Mouse (Mus musculus) neural tube, embryonic 11.5 days (tissue): ENCODE measurements around the gene Disp1. TPM values are rescaled to one million over a fixed set of nuclear protein-coding genes. Genes with fewer than 3 reads are reported as not detected.

ENCODE experiments used
- ATAC-seq: fragments of 200-750 bp; cut with Nextera tagmentation; 2 replicates; pipeline ENCODE4 v1.8.0; 2017; ENCODE audit warnings: moderate number of reproducible peaks, mild to moderate bottlenecking, moderate TSS enrichment, moderate library complexity; ENCODE audit not compliant: insufficient read depth, low FRiP score, low TSS enrichment
- DNase-seq: peaks from one replicate; pipeline ENCODE4 v3.0.0-alpha.2; 2015; ENCODE audit warnings: low spot score
- H3K27ac ChIP-seq: fragments of 300-500 bp; sonication (generic); 2 replicates; pipeline ENCODE4 v1.5.1; 2014; ENCODE audit warnings: low read depth, mild to moderate bottlenecking, low read length
- H3K27me3 ChIP-seq: fragments of 300-500 bp; sonication (generic); 2 replicates; pipeline ENCODE4 v1.6.1; 2014; ENCODE audit warnings: mild to moderate bottlenecking, low read length, mixed read lengths; ENCODE audit not compliant: control insufficient read depth, insufficient read depth
- H3K36me3 ChIP-seq: fragments of 300-500 bp; sonication (generic); 2 replicates; pipeline ENCODE4 v1.6.1; 2014; ENCODE audit warnings: mild to moderate bottlenecking, low read length, moderate library complexity, mixed read lengths; ENCODE audit not compliant: control insufficient read depth, insufficient read depth
- H3K4me1 ChIP-seq: fragments of 300-500 bp; sonication (generic); 2 replicates; pipeline ENCODE4 v1.6.1; 2014; ENCODE audit warnings: low read length, mixed read lengths; ENCODE audit not compliant: control insufficient read depth, insufficient read depth
- H3K4me2 ChIP-seq: fragments of 300-500 bp; sonication (generic); 2 replicates; pipeline ENCODE4 v1.6.1; 2014; ENCODE audit warnings: low read depth, mild to moderate bottlenecking, moderate library complexity
- H3K4me3 ChIP-seq: fragments of 300-500 bp; sonication (generic); 2 replicates; pipeline ENCODE4 v1.5.1; 2014; ENCODE audit warnings: low read depth, low read length
- H3K9ac ChIP-seq: fragments of 300-500 bp; sonication (generic); 2 replicates; pipeline ENCODE4 v1.6.1; 2014; ENCODE audit warnings: mild to moderate bottlenecking, low read length
- H3K9me3 ChIP-seq: fragments of 300-500 bp; sonication (generic); 2 replicates; pipeline ENCODE4 v1.6.1; 2016; ENCODE audit warnings: low read length; ENCODE audit not compliant: control insufficient read depth
- WGBS: fragments of 180-500 bp; shearing (Covaris S2); extraction: QIAGEN DNeasy Blood & Tissue Kit; methylation state at CpG from one replicate; pipeline ENCODE4 v1.1.7; 2014; 5-methylcytosine and 5-hydroxymethylcytosine counted together
- polyA plus RNA-seq: library from polyadenylated mRNA; unstranded; fragments of >200 nt; fragmentation: Nextera tagmentation; extraction: Ambion mirVana; gene quantifications from 2 replicates; pipeline ENCODE4 v1.2.1, GENCODE M21; 2014

Gene Disp1
- polyA plus RNA-seq, 1 experiment from 2014 or later = 11.7 TPM

DNA sequence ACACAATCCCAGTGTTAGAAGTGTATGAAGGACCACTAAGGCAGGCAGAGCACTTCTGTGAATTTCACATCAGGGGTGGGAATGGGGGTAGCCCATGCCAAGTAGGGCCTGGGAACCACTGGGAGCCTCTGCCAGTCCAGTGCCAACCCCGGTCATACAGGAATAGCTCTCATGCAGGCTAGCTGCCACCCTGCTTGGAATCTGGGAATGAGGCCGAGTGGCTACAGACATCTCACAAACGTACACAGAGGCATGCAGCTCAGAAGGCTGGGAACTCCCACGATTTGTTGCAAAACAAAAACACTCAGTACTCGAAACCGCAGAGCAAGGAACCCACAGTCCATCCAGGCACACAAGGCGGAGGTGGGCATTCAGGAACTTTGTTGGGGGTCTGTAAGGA is 153.5 kb downstream of the Disp1 start:
- Histone ChIP-seq H3K4me2 (no peak overlapping the region), H3K4me3 (no peak overlapping the region), H3K36me3 (no peaks in the 10 kb centered on the region), H3K27ac (no peak overlapping the region), H3K9me3 (no peaks in the 10 kb centered on the region), H3K27me3 (no peaks in the 10 kb centered on the region), H3K9ac (no peak overlapping the region), H3K4me1 (no peaks in the 10 kb centered on the region)
- 87% methylated on average over 7 of the region's 7 CpGs for WGBS
- ATAC-seq (no peak), DNase-seq (no peak)

DNA sequence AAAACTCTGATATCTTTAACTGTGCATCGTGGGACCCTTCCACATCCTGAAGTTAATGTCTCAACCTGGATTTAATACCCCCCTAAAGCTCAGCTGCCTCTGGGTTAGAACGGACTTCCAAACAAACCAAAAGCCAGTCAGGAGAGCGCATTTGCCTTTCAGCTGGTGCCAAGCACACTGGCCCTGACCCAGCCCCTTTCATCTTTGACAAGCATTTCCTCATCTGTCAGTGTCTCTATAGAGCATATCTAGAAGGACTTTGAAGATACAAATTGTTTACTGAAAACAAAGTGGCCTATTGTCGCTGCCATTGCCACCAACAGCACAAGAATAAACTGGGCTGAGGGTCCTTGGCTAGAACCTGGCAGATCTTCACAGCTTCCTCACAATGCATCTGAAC is 154.3 kb downstream of the Disp1 start:
- Histone ChIP-seq H3K9me3 (no peaks in the 10 kb centered on the region), H3K27me3 (no peaks in the 10 kb centered on the region), H3K27ac (no peak overlapping the region), H3K4me2 (no peak overlapping the region), H3K36me3 (no peaks in the 10 kb centered on the region), H3K4me3 (no peak overlapping the region), H3K9ac (no peak overlapping the region), H3K4me1 (no peaks in the 10 kb centered on the region)
- DNase-seq (no peak), ATAC-seq (no peak)
- WGBS = 82% methylated on average over 4 of the region's 4 CpGs

DNA sequence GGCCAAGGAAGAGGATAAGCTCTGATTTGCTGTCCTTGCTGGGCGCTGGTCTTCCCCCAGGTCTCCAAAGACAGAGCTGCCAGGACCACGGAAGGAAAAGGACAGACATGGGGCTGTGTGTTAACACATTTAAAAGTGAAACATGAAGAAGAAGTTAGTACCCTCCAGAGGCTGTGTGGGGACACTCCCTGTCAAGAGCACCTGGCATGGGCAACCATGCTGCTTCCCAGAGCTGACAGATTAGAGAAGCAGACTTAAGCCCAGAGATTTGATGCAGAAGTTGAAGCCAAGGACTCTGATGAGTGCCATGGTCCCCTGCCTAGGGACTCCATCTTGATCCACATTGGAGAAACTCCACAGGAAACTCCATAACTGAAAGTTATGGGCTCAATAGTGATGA is 160.7 kb downstream of the Disp1 start:
- no peak overlapping the region for H3K27ac ChIP-seq
- no peak overlapping the region for H3K9ac ChIP-seq
- H3K36me3 ChIP-seq = no peaks in the 10 kb centered on the region
- H3K9me3 ChIP-seq = no peaks in the 10 kb centered on the region
- ATAC-seq (no peak), DNase-seq (no peak)
- H3K27me3 ChIP-seq = no peaks in the 10 kb centered on the region
- 74% methylated on average over 2 of the region's 2 CpGs for WGBS
- H3K4me3 ChIP-seq = no peak overlapping the region
- H3K4me1 ChIP-seq = no peaks in the 10 kb centered on the region
- no peak overlapping the region for H3K4me2 ChIP-seq

DNA sequence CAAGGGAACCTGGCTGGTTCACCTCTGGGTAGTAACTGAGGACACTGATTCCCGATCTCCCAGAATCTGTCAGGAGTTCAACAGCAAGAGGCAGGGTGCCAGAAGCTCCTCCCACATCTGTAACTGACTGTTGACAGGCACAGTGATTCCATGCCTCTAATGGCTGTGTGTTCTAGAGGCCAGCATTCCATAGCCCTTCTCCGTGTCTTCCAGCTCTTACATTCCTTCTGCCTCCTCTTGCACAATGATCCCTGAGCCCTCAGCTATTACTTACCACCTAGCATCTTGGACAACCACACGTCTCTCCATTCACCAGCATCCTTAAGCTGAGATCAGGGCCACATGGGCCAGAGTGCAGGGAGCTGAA is 165.1 kb downstream of the Disp1 start:
- no peak for ATAC-seq

DNA sequence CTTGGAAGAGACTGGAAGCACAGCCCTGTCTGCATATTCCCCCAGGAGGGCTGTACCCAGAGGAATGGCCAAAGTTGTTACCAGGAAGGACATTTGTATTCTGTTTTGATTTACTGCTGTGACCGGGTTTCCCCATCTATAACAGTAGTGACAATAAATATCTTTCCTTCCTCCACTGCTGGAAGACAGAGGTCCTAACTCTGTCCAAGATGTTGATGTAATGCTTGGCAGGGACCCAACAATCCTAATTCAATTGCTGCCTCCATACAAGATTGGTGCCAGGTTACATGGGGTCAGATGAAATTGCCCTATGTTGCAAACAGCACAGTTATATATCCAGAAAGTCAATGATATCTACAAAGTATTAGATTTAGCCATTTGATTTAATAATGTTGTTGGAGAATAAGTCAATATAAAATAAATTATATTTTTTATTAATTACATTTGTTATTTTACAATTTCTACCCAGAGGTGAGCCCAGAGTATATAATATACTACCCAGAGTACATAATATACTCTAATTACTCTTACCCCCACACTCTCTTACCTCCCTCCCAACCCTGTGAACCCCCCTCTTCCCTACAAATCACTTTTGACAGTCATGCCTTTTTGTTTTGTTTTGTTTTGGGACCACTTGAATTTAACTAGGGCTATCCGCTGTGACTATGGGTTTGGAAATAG is 165.6 kb downstream of the Disp1 start:
- H3K27ac ChIP-seq = no peak overlapping the region
- no peaks in the 10 kb centered on the region for H3K36me3 ChIP-seq
- H3K9ac ChIP-seq = no peak overlapping the region
- H3K4me2 ChIP-seq = no peak overlapping the region
- ATAC-seq (no peak), DNase-seq (no peak)
- 0 out of 2 replicates have a peak, but pooled peaks cover 2% of the 10 kb centered on the region for H3K4me1 ChIP-seq
- no peaks in the 10 kb centered on the region for H3K27me3 ChIP-seq
- WGBS = 58% methylated on average over 2 of the region's 2 CpGs
- H3K9me3 ChIP-seq = no peaks in the 10 kb centered on the region
- H3K4me3 ChIP-seq = no peak overlapping the region

More for the DNA sequence above, 165.1 kb downstream of the Disp1 start:
- no peak for DNase-seq
- H3K9me3 ChIP-seq = no peaks in the 10 kb centered on the region
- WGBS = 42% methylated on average over 3 of the region's 3 CpGs
- H3K27me3 ChIP-seq = no peaks in the 10 kb centered on the region
- no peak overlapping the region for H3K4me3 ChIP-seq
- H3K9ac ChIP-seq = no peak overlapping the region
- H3K4me1 ChIP-seq = 0 out of 2 replicates have a peak, but pooled peaks cover 2% of the 10 kb centered on the region
- H3K27ac ChIP-seq = no peak overlapping the region
- no peaks in the 10 kb centered on the region for H3K36me3 ChIP-seq
- H3K4me2 ChIP-seq = no peak overlapping the region

DNA sequence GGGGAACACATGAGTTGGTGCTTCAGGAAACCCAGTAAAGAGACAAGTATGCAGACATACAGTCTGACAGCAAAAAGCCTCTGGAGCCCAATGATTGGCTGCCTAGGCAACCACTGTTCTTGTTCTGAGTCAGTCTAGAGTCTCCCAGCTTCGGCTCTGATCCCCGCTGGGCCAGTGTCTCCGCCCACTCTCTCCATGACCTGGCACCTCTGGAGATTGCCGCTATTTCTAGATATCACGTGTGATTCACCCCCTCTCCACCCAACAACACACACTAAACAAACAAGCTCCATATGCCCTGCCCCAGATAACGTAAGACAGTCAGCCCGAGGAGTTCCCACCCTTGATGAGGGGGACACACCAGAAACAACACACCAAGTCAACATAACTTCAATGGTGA is 168.7 kb downstream of the Disp1 start:
- Histone ChIP-seq H3K4me3 (no peak overlapping the region), H3K9me3 (no peaks in the 10 kb centered on the region), H3K27me3 (no peaks in the 10 kb centered on the region), H3K27ac (no peak overlapping the region), H3K4me2 (no peak overlapping the region), H3K9ac (no peak overlapping the region), H3K4me1 (0 out of 2 replicates have a peak, but pooled peaks cover 3% of the 10 kb centered on the region), H3K36me3 (no peaks in the 10 kb centered on the region)
- 85% methylated on average over 7 of the region's 7 CpGs for WGBS
- ATAC-seq (no peak), DNase-seq (no peak)

DNA sequence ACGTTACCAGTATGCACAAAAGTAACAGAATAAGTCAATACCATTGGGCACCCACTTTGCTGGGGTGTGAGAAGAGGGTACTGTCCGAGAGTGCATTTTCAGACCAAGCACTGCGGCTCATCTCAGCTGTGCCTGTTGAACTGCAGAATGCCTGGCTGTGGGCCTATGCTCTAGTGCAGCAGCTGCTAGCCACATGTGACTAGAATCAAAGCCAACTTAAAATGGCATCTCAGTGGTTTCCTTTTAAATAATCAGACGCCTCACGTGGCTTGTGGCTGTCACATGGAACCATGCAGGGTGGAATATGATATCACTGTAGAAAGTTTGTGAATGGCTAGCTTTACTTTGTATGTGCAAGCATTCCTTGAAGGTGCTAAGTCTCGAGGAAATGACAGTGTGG is 172.0 kb downstream of the Disp1 start:
- Histone ChIP-seq H3K4me2 (no peak overlapping the region), H3K27me3 (no peaks in the 10 kb centered on the region), H3K9me3 (no peaks in the 10 kb centered on the region), H3K4me3 (no peak overlapping the region), H3K4me1 (0 out of 2 replicates have a peak, but pooled peaks cover 2% of the 10 kb centered on the region), H3K9ac (no peak overlapping the region), H3K36me3 (no peaks in the 10 kb centered on the region), H3K27ac (no peak overlapping the region)
- ATAC-seq (no peak), DNase-seq (no peak)
- WGBS = 67% methylated on average over 6 of the region's 6 CpGs

DNA sequence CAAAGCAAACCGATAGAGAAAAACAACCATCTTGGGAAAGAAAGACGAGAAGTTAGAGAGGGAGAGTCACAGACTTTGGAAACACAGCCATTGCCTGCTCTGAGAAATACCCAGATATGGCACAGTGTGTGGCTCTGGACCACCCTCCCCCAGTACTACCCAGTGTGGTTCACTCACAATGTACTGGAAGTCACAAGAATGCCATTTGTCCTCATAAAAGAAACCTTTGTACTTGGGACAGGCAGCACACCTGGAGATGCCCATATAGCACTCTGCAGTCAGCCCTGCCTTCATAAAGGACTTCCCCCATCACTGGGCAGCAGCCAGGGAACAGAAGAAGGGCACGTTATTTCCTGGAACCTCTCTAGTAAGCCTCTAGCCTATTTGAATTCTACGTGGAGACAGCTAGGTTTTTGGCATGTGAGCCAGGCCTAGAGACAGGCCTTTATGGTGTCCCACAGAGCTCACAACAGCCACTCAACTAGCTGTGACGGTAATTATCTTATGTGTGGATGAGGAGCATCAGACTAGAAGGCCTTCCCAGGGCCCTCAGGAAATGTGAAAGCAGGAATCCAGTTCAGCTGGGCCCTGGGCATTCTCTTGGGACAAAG is 173.3 kb downstream of the Disp1 start:
- Histone ChIP-seq H3K27me3 (no peaks in the 10 kb centered on the region), H3K4me3 (no peak overlapping the region), H3K4me2 (no peak overlapping the region), H3K9me3 (no peaks in the 10 kb centered on the region), H3K9ac (no peak overlapping the region), H3K27ac (no peak overlapping the region), H3K36me3 (no peaks in the 10 kb centered on the region), H3K4me1 (0 out of 2 replicates have a peak, but pooled peaks cover 2% of the 10 kb centered on the region)
- DNase-seq (no peak), ATAC-seq (no peak)
- WGBS = 76% methylated on average over 5 of the region's 5 CpGs
